Mouse (Mus musculus): Measurements from ENCODE around the gene Gm4869.

- TF ChIP-seq CTCF (IDR thresholded peaks at IDR 0.05; ENCODE audit: borderline replicate concordance, extremely low read depth, insufficient read depth, insufficient read length): no peak
- TF ChIP-seq POLR2A (IDR thresholded peaks at IDR 0.05; ENCODE audit: borderline replicate concordance, extremely low read depth, insufficient read depth, insufficient read length, poor library complexity, severe bottlenecking): no peak
These were observed 56.8 kb downstream of the Gm4869 start for GRCm38 (mm10) chr5:140501982-140502836.
